Mouse (Mus musculus) MEL (cell line): ENCODE data around the gene Il3. TPM values are rescaled to one million over a fixed set of nuclear protein-coding genes. Genes with fewer than 3 reads are reported as not detected.

Experiments used
- DNase-seq: peaks from one replicate; pipeline ENCODE4 v3.0.0; 2011; ENCODE audit warnings: low read depth, low spot score
- H3K27ac ChIP-seq: 2 replicates; pipeline ENCODE4 v1.5.1; 2012; ENCODE audit warnings: low read depth, mild to moderate bottlenecking, control low read depth, low read length, moderate library complexity; ENCODE audit not compliant: control insufficient read depth
- H3K27me3 ChIP-seq, 2 experiments: fragments of 150-350 bp in 1 of 2; sonication (generic) in 1 of 2; 2 replicates each; pipeline ENCODE4 v1.6.1; 2012; ENCODE audit warnings: low read length in 2 of 2, mild to moderate bottlenecking in 2 of 2, improper control_type of control experiment in 1 of 2, moderate library complexity in 1 of 2; ENCODE audit not compliant: insufficient read depth in 2 of 2, control insufficient read depth in 1 of 2
- H3K36me3 ChIP-seq, 2 experiments: 2 replicates each; pipeline ENCODE4 v1.6.1; 2012 to 2014; ENCODE audit warnings: low read length in 2 of 2, improper control_type of control experiment in 1 of 2, inconsistent platforms in 1 of 2, mild to moderate bottlenecking in 1 of 2; ENCODE audit not compliant: insufficient read depth in 2 of 2, control insufficient read depth in 1 of 2
- H3K4me1 ChIP-seq, 2 experiments: fragments of 150-350 bp in 1 of 2; sonication (generic) in 1 of 2; 2 replicates each; pipeline ENCODE4 v1.6.1; 2012; ENCODE audit warnings: low read length in 2 of 2, improper control_type of control experiment in 1 of 2, mild to moderate bottlenecking in 1 of 2; ENCODE audit not compliant: insufficient read depth in 2 of 2, control insufficient read depth in 1 of 2
- H3K4me3 ChIP-seq, 2 experiments: fragments of 150-350 bp in 1 of 2; sonication (generic) in 1 of 2; 2 replicates each; pipeline ENCODE4 v1.5.1; 2012; ENCODE audit warnings: low read depth in 2 of 2, low read length in 2 of 2, mild to moderate bottlenecking in 2 of 2, moderate library complexity in 2 of 2, control low read depth in 1 of 2, improper control_type of control experiment in 1 of 2; ENCODE audit not compliant: control insufficient read depth in 1 of 2, insufficient read depth in 1 of 2
- H3K79me2 ChIP-seq: 2 replicates; pipeline ENCODE4 v1.6.1; 2012; ENCODE audit warnings: mild to moderate bottlenecking, low read length, moderate library complexity; ENCODE audit not compliant: control insufficient read depth, poor library complexity, insufficient read depth
- H3K9ac ChIP-seq: 2 replicates; pipeline ENCODE4 v1.6.1; 2012; ENCODE audit warnings: low read depth, mild to moderate bottlenecking, control low read depth, low read length, moderate library complexity; ENCODE audit not compliant: control insufficient read depth, poor library complexity, severe bottlenecking
- H3K9me3 ChIP-seq: fragments of 150-350 bp; sonication (generic); replicated peaks from 2 replicates; pipeline ENCODE4 v1.6.1; 2012; ENCODE audit warnings: mild to moderate bottlenecking, low read length, improper control_type of control experiment, moderate library complexity; ENCODE audit not compliant: insufficient read depth
- BHLHE40 ChIP-seq: IDR thresholded peaks from 2 replicates; pipeline ENCODE4 v1.6.1; 2012; ENCODE audit warnings: low read depth, mild to moderate bottlenecking, inconsistent platforms, low read length, improper control_type of control experiment, borderline replicate concordance
- CHD1 ChIP-seq: IDR thresholded peaks from 2 replicates; pipeline ENCODE4 v1.6.1; 2012; ENCODE audit warnings: low read depth, mild to moderate bottlenecking, inconsistent platforms, low read length, improper control_type of control experiment
- CHD2 ChIP-seq: IDR thresholded peaks from 2 replicates; pipeline ENCODE4 v1.6.1; 2011; ENCODE audit warnings: low read length, improper control_type of control experiment
- CTCF ChIP-seq, 3 experiments: IDR thresholded peaks in 2 of 3; conservative IDR thresholded peaks in 1 of 3; 2 replicates each; pipeline ENCODE4 v1.5.1; 2011 to 2012; ENCODE audit warnings: low read length in 3 of 3, low read depth in 2 of 3, mild to moderate bottlenecking in 2 of 3, improper control_type of control experiment in 1 of 3, inconsistent platforms in 1 of 3, mixed read lengths in 1 of 3, moderate library complexity in 1 of 3; ENCODE audit not compliant: control insufficient read depth in 1 of 3, insufficient read depth in 1 of 3, poor library complexity in 1 of 3, severe bottlenecking in 1 of 3
- ELF1 ChIP-seq: IDR thresholded peaks from 2 replicates; pipeline ENCODE4 v1.6.1; 2014; ENCODE audit warnings: low read depth, mild to moderate bottlenecking, inconsistent platforms, low read length, improper control_type of control experiment, moderate library complexity
- EP300 ChIP-seq, 2 experiments: IDR thresholded peaks; 2 replicates each; pipeline ENCODE4 v1.6.1; 2011; ENCODE audit warnings: improper control_type of control experiment in 2 of 2, low read length in 2 of 2, low read depth in 1 of 2, mild to moderate bottlenecking in 1 of 2
- GABPA ChIP-seq: IDR thresholded peaks from 2 replicates; pipeline ENCODE4 v1.6.1; 2012; ENCODE audit warnings: low read depth, mild to moderate bottlenecking, inconsistent platforms, low read length, improper control_type of control experiment, moderate library complexity
- GATA1 ChIP-seq: IDR thresholded peaks from 2 replicates; pipeline ENCODE4 v1.6.1; 2011; ENCODE audit warnings: low read depth, low read length, improper control_type of control experiment
- HCFC1 ChIP-seq: IDR thresholded peaks from 2 replicates; pipeline ENCODE4 v1.6.1; 2012; ENCODE audit warnings: low read depth, mild to moderate bottlenecking, inconsistent platforms, low read length, improper control_type of control experiment, moderate library complexity
- KAT2A ChIP-seq: conservative IDR thresholded peaks from 2 replicates; pipeline ENCODE4 v1.6.1; 2012; ENCODE audit warnings: low read depth, low read length, improper control_type of control experiment, inconsistent platforms
- MAX ChIP-seq: IDR thresholded peaks from 2 replicates; pipeline ENCODE4 v1.6.1; 2011; ENCODE audit warnings: low read length, improper control_type of control experiment
- MAZ ChIP-seq: IDR thresholded peaks from 2 replicates; pipeline ENCODE4 v1.6.1; 2012; ENCODE audit warnings: low read depth, mild to moderate bottlenecking, inconsistent platforms, low read length, improper control_type of control experiment
- MEF2A ChIP-seq: IDR thresholded peaks from 2 replicates; pipeline ENCODE4 v1.6.1; 2014; ENCODE audit warnings: low read depth, mild to moderate bottlenecking, inconsistent platforms, low read length, improper control_type of control experiment; ENCODE audit not compliant: poor library complexity, insufficient replicate concordance, severe bottlenecking; ENCODE audit errors: extremely low read depth
- MYC ChIP-seq: IDR thresholded peaks from 2 replicates; pipeline ENCODE4 v1.6.1; 2011; ENCODE audit warnings: low read depth, mild to moderate bottlenecking, low read length, improper control_type of control experiment, moderate library complexity
- NELFE ChIP-seq: IDR thresholded peaks from 2 replicates; pipeline ENCODE4 v1.6.1; 2011; ENCODE audit warnings: low read depth, low read length, improper control_type of control experiment
- NRF1 ChIP-seq: IDR thresholded peaks from 2 replicates; pipeline ENCODE4 v1.6.1; 2014; ENCODE audit warnings: low read depth, mild to moderate bottlenecking, inconsistent platforms, low read length, improper control_type of control experiment, moderate library complexity; ENCODE audit not compliant: poor library complexity, insufficient read depth, severe bottlenecking
- POLR2A ChIP-seq, 2 experiments: IDR thresholded peaks; 2 replicates each; pipeline ENCODE4 v1.6.1; 2011 to 2012; ENCODE audit warnings: low read length in 2 of 2, mild to moderate bottlenecking in 2 of 2, control low read depth in 1 of 2, improper control_type of control experiment in 1 of 2, low read depth in 1 of 2, moderate library complexity in 1 of 2; ENCODE audit not compliant: control insufficient read depth in 1 of 2, insufficient read depth in 1 of 2, poor library complexity in 1 of 2
- POLR2AphosphoS2 ChIP-seq: IDR thresholded peaks from 2 replicates; pipeline ENCODE4 v1.6.1; 2011; ENCODE audit warnings: low read length, improper control_type of control experiment
- POLR2AphosphoS5 ChIP-seq: IDR thresholded peaks from 2 replicates; pipeline ENCODE4 v1.6.1; 2012; ENCODE audit warnings: low read depth, borderline replicate concordance, mild to moderate bottlenecking, inconsistent platforms, low read length, moderate library complexity, mixed read lengths
- RAD21 ChIP-seq: IDR thresholded peaks from 2 replicates; pipeline ENCODE4 v1.6.1; 2011; ENCODE audit warnings: mild to moderate bottlenecking, low read depth, low read length, improper control_type of control experiment
- RCOR1 ChIP-seq: IDR thresholded peaks from 2 replicates; pipeline ENCODE4 v1.6.1; 2012; ENCODE audit warnings: low read depth, mild to moderate bottlenecking, inconsistent platforms, low read length, improper control_type of control experiment
- SMC3 ChIP-seq: IDR thresholded peaks from 2 replicates; pipeline ENCODE4 v1.6.1; 2011; ENCODE audit warnings: low read depth, low read length, improper control_type of control experiment
- TAL1 ChIP-seq: IDR thresholded peaks from 2 replicates; pipeline ENCODE4 v1.6.1; 2012; ENCODE audit warnings: mild to moderate bottlenecking, inconsistent platforms, low read length, moderate library complexity, mixed read lengths
- TBP ChIP-seq: IDR thresholded peaks from 2 replicates; pipeline ENCODE4 v1.8.0; 2011; ENCODE audit warnings: low read depth, low read length, improper control_type of control experiment
- TCF12 ChIP-seq: IDR thresholded peaks from 2 replicates; pipeline ENCODE4 v1.6.1; 2014; ENCODE audit warnings: low read depth, mild to moderate bottlenecking, inconsistent platforms, low read length, improper control_type of control experiment, moderate library complexity
- UBTF ChIP-seq: IDR thresholded peaks from 2 replicates; pipeline ENCODE4 v1.6.1; 2012; ENCODE audit warnings: low read depth, mild to moderate bottlenecking, inconsistent platforms, low read length, improper control_type of control experiment, moderate library complexity, borderline replicate concordance; ENCODE audit not compliant: insufficient read depth
- USF2 ChIP-seq, 2 experiments: IDR thresholded peaks; 2 replicates each; pipeline ENCODE4 v1.6.1; 2011 to 2012; ENCODE audit warnings: improper control_type of control experiment in 2 of 2, low read length in 2 of 2, borderline replicate concordance in 1 of 2, inconsistent platforms in 1 of 2, low read depth in 1 of 2, mild to moderate bottlenecking in 1 of 2; ENCODE audit not compliant: insufficient read depth in 1 of 2
- ZNF384 ChIP-seq: IDR thresholded peaks from 2 replicates; pipeline ENCODE4 v1.6.1; 2012; ENCODE audit warnings: low read depth, mild to moderate bottlenecking, inconsistent platforms, low read length, improper control_type of control experiment
- polyA plus RNA-seq, 2 experiments: library from polyadenylated mRNA; stranded (reverse) in 1 of 2; unstranded in 1 of 2; fragments of >175 nt in 1 of 2; fragments of >200 nt in 1 of 2; gene quantifications; 2 replicates each; pipeline versions ENCODE4 v1.2.1 to v1.2.4; 2012; ENCODE audit warnings: low replicate concordance in 2 of 2, low read depth in 1 of 2; ENCODE audit not compliant: insufficient read length in 2 of 2, insufficient read depth in 1 of 2, missing spikeins in 1 of 2
- total RNA-seq: library from RNA; depleted of rRNA; stranded (reverse); fragments of 300-350 nt; gene quantifications from 2 replicates; pipeline ENCODE4 v1.2.3, GENCODE M21; 2012

Il3 gene
- total and polyA plus RNA-seq, 3 experiments, result not detected

- TF ChIP-seq NELFE (no peak), RCOR1 (no peak), SMC3 (no peak), TCF12 (no peak), USF2 (IDR thresholded peaks at IDR 0.05; ENCODE audit: borderline replicate concordance in 1 of 2, insufficient read depth in 1 of 2, low read depth in 1 of 2, low read length in 2 of 2) (no peak), MAX (no peak), POLR2AphosphoS5 (no peak), ZNF384 (no peak), CHD2 (no peak), GABPA (no peak)
- H3K4me1 ChIP-seq, result peaks cover 21 to 42% of the 10 kb centered on the region in 2 experiments
Observed at GRCm38 (mm10) chr11:54293980-54294807, 27.1 kb upstream of the Il3 start.

DNA sequence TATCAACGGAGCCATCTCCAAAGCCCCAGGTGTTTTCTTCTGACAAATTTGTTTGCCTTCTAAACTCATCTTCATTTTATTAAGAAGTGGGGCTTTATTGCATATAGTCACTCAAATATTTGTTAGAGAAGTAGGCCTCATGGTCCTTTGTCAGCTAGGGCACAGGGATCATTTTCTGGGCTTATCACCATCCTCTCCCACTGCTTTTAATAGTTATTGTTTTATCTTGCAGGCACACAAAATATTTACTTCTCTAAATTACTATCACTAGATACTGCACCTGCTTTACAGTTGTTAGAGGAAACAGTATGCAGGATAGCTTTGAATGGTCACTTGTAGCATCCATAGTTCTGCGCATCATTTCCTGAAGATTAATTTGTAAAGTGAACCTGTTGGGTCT is 25.1 kb upstream of the Il3 start:
- H3K9me3 ChIP-seq, result no peaks in the 10 kb centered on the region
- H3K36me3 ChIP-seq, result peaks cover 0 to 27% of the 10 kb centered on the region in 2 experiments; a peak in 2 of 4 replicates
- peak; percentile 84 for DNase-seq
- H3K4me3 ChIP-seq, result no peak overlapping the region
- H3K27ac ChIP-seq, result peak overlapping the region; percentile 82
- no peak overlapping the region for H3K9ac ChIP-seq
- peaks cover 21 to 42% of the 10 kb centered on the region in 2 experiments for H3K4me1 ChIP-seq
- H3K79me2 ChIP-seq, result no peaks in the 10 kb centered on the region
- no peaks in the 10 kb centered on the region for H3K27me3 ChIP-seq
- TF ChIP-seq ELF1 (no peak), MEF2A (peak; percentile 86; the same call in 1 of the 2 replicates), CHD2 (no peak), NELFE (no peak), GATA1 (peak; percentile 99), EP300 (IDR thresholded peaks at IDR 0.05; ENCODE audit: low read depth in 1 of 2, low read length in 2 of 2) (peak; percentile 99 to 100), USF2 (IDR thresholded peaks at IDR 0.05; ENCODE audit: borderline replicate concordance in 1 of 2, insufficient read depth in 1 of 2, low read depth in 1 of 2, low read length in 2 of 2) (no peak), RAD21 (no peak; the same call in 1 of the 2 replicates), TBP (0 out of 2 replicates have a peak, but pooled peaks have one; percentile 20), CTCF (IDR thresholded peaks at IDR 0.05 in 2 of 3, conservative IDR thresholded peaks at IDR 0.05 in 1 of 3; ENCODE audit: control insufficient read depth in 1 of 3, insufficient read depth in 1 of 3, low read depth in 2 of 3, low read length in 3 of 3, poor library complexity in 1 of 3, severe bottlenecking in 1 of 3) (no peak), POLR2AphosphoS2 (no peak), RCOR1 (peak; percentile 89), MAX (peak; percentile 71), POLR2A (IDR thresholded peaks at IDR 0.05; ENCODE audit: control insufficient read depth in 1 of 2, insufficient read depth in 1 of 2, low read depth in 1 of 2, low read length in 2 of 2, poor library complexity in 1 of 2) (no peak), NRF1 (no peak), GABPA (no peak), SMC3 (0 out of 2 replicates have a peak, but pooled peaks have one; percentile 9), TAL1 (peak; percentile 85), HCFC1 (peak; percentile 56; the same call in 1 of the 2 replicates), MYC (peak; percentile 97), CHD1 (no peak), MAZ (no peak), ZNF384 (no peak), BHLHE40 (no peak; the same call in 1 of the 2 replicates), UBTF (no peak), KAT2A (no peak)

More at GRCm38 (mm10) chr11:54293980-54294807, 27.1 kb upstream of the Il3 start:
- Histone ChIP-seq H3K27me3 (no peaks in the 10 kb centered on the region), H3K9me3 (no peaks in the 10 kb centered on the region), H3K27ac (no peak overlapping the region), H3K36me3 (peaks cover 0 to 30% of the 10 kb centered on the region in 2 experiments; a peak in 2 of 4 replicates), H3K79me2 (no peaks in the 10 kb centered on the region), H3K4me3 (no peak overlapping the region), H3K9ac (no peak overlapping the region)
- DNase-seq, result no peak
